Mouse (Mus musculus): ENCODE measurements around the gene Vmo1. TPM values are rescaled to one million over a fixed set of nuclear protein-coding genes. Genes with fewer than 3 reads are reported as not detected.
"Not testable (repeated sequence)": the region's sequence is repeated elsewhere in the genome, so short reads cannot be mapped to it uniquely, and the experiment has no call there.

Gene Vmo1
- total and polyA plus RNA-seq, 2 experiments from 2014 or later = 0.24 TPM; not detected in 1

DNA sequence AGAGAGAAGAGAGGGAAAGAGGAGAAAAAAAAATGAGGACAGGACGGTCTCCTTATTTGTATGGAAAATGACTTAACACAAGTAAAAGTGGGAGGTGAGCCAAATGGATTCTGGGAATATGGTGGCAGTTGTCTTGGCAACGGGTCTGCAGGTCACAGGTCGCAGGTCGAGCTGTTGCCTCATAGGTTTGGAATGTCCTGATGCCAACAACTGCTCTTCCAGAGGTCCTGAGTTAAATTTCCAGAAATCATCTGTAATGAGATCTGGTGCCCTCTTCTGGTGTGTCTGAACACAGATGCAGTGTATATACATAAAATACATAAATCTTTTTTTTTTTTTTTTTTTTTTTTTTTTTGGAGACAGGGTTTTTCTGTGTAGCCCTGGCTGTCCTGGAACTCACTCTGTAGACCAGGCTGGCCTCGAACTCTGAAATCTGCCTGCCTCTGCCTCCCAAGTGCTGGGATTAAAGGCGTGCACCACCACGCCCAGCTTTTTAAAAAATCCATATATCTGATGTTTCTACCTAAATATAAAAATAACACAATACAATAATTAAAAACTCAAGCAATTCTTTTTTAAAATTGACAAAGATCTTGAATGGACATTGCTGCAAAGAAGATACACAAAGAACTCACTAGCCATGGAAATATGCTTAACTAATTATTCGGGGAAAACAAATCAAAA lies 9.0 kb upstream of the Vmo1 start:
- DNase-seq; H3K27me3 ChIP-seq (ENCODE audit: insufficient read depth, low read length); ATAC-seq; H3K4me1 ChIP-seq (ENCODE audit: insufficient read depth); H3K4me2 ChIP-seq (ENCODE audit: low read depth); H3K27ac ChIP-seq (ENCODE audit: low read depth, low read length); H3K9ac ChIP-seq; H3K9me3 ChIP-seq (ENCODE audit: low read length); H3K4me3 ChIP-seq (ENCODE audit: low read depth, low read length): not testable (repeated sequence)
- 92% methylated on average over 8 of the region's 8 CpGs for WGBS
- peaks cover 22% of the 10 kb centered on the region for H3K36me3 ChIP-seq (ENCODE audit: insufficient read depth)
- TF ChIP-seq CTCF (IDR thresholded peaks at IDR 0.05; ENCODE audit: low read depth) = 0 out of 2 replicates have a peak, but pooled peaks have one; percentile 8

DNA sequence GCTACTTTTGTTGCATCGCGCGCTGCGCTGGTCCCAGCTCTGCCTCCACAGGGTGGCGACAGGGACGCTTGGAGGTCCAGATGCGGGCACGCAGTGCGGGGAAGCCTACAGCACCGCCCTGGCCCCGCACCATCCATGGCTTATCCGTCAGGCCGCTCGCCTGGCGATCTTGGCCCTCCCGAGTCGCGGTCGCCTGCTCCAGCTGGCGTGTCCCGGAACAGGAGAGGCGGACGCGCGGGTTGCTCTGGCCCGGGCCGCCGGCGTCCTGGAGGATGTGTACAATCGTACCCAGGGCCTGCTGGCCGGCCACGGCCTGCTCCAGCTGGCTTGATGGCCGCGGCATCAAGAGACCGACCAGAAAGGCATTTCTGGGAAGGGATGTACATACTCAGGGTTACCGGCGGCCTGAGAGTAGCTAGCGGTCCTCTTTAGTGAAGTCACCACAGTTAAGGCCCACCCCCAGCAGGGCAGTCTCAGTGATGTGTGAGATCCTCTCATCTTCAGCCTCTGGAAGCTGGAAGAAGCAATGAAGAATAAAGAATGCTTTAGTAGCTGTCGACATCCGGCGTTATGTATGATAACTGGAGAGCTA lies 5.9 kb upstream of the Vmo1 start:
- peak; percentile 47; the same call in 1 of the 2 replicates for ATAC-seq
- peak overlapping the region; percentile 35; the same call in 1 of the 2 replicates for H3K27ac ChIP-seq (ENCODE audit: low read depth, low read length)

GRCm38 (mm10) chr11:70518923-70519322 lies 4.5 kb upstream of the Vmo1 start, which contains the start of gene Gltpd2:
TSS of gene Gltpd2 (plus strand) at chr11:70519196.
- Histone ChIP-seq H3K27me3 (ENCODE audit: insufficient read depth, low read length) (no peaks in the 10 kb centered on the region), H3K9me3 (ENCODE audit: low read length) (no peaks in the 10 kb centered on the region), H3K4me1 (ENCODE audit: insufficient read depth) (no peaks in the 10 kb centered on the region), H3K9ac (peak within 1 kb of the TSS; percentile 50), H3K27ac (ENCODE audit: low read depth, low read length) (no peak within 1 kb of the TSS), H3K4me3 (ENCODE audit: low read depth, low read length) (no peak within 1 kb of the TSS), H3K36me3 (ENCODE audit: insufficient read depth) (no peaks in the 10 kb centered on the region), H3K4me2 (ENCODE audit: low read depth) (peak within 1 kb of the TSS; percentile 39)
- DNase-seq = no peak
- no peak for ATAC-seq
- WGBS = 82% methylated on average over 10 of the region's 10 CpGs
- no peak for TF ChIP-seq CTCF (IDR thresholded peaks at IDR 0.05; ENCODE audit: low read depth)

More for the DNA sequence above, 5.9 kb upstream of the Vmo1 start:
- Histone ChIP-seq H3K4me3 (ENCODE audit: low read depth, low read length) (peak overlapping the region; percentile 11), H3K9ac (peak overlapping the region; percentile 50), H3K27me3 (ENCODE audit: insufficient read depth, low read length) (no peaks in the 10 kb centered on the region), H3K4me2 (ENCODE audit: low read depth) (peak overlapping the region; percentile 39), H3K9me3 (ENCODE audit: low read length) (no peaks in the 10 kb centered on the region), H3K36me3 (ENCODE audit: insufficient read depth) (no peaks in the 10 kb centered on the region), H3K4me1 (ENCODE audit: insufficient read depth) (0 out of 2 replicates have a peak, but pooled peaks cover 3% of the 10 kb centered on the region)
- peak; percentile 22; the same call in 1 of the 2 replicates for TF ChIP-seq CTCF (IDR thresholded peaks at IDR 0.05; ENCODE audit: low read depth)
- peak; percentile 30 for DNase-seq
- 14% methylated on average over 41 of the region's 41 CpGs for WGBS

DNA sequence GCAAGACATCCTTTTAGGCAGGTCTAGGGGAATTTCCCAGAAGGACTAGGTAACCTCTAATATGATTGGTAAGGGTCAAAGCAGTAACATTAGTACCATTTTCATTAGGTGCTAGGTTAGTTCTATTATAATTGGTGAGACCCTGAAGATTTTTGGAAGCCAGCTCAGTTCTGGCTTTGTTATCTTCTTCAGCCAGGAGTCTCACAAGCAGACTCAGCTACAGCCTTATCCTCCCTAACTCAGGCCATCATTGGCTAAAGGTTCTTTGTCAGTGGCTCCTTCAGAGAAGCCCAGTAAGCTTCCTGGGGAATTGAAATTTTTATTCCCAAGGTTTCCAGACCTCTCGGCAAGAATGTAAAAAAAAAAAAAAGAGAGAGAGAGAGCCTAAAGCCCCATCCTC lies 4.0 kb upstream of the Vmo1 start:
- DNase-seq (no peak), ATAC-seq (no peak)
- H3K36me3 ChIP-seq (ENCODE audit: insufficient read depth) = no peaks in the 10 kb centered on the region
- 66% methylated on average over 1 of the region's 1 CpGs for WGBS
- TF ChIP-seq CTCF (IDR thresholded peaks at IDR 0.05; ENCODE audit: low read depth) = no peak
- H3K4me1 ChIP-seq (ENCODE audit: insufficient read depth) = no peaks in the 10 kb centered on the region
- no peak overlapping the region for H3K9ac ChIP-seq
- no peak overlapping the region for H3K4me2 ChIP-seq (ENCODE audit: low read depth)
- no peaks in the 10 kb centered on the region for H3K9me3 ChIP-seq (ENCODE audit: low read length)
- H3K27ac ChIP-seq (ENCODE audit: low read depth, low read length) = no peak overlapping the region
- H3K27me3 ChIP-seq (ENCODE audit: insufficient read depth, low read length) = no peaks in the 10 kb centered on the region
- no peak overlapping the region for H3K4me3 ChIP-seq (ENCODE audit: low read depth, low read length)

- no peak overlapping the region for H3K27ac ChIP-seq (ENCODE audit: low read depth, low read length)
- H3K4me1 ChIP-seq (ENCODE audit: insufficient read depth) = no peaks in the 10 kb centered on the region
- H3K4me3 ChIP-seq (ENCODE audit: low read depth, low read length) = no peak overlapping the region
- peak; percentile 67 for DNase-seq
- no peak for ATAC-seq
- no peaks in the 10 kb centered on the region for H3K9me3 ChIP-seq (ENCODE audit: low read length)
- no peak overlapping the region for H3K4me2 ChIP-seq (ENCODE audit: low read depth)
- WGBS = 33% methylated on average over 2 of the region's 2 CpGs
- peak; percentile 72 for TF ChIP-seq CTCF (IDR thresholded peaks at IDR 0.05; ENCODE audit: low read depth)
- H3K27me3 ChIP-seq (ENCODE audit: insufficient read depth, low read length) = no peaks in the 10 kb centered on the region
- no peak overlapping the region for H3K9ac ChIP-seq
- H3K36me3 ChIP-seq (ENCODE audit: insufficient read depth) = no peaks in the 10 kb centered on the region
These were observed 1.9 kb upstream of the Vmo1 start for GRCm38 (mm10) chr11:70516352-70516751.

- ATAC-seq (no peak), DNase-seq (no peak)
- H3K4me2 ChIP-seq (ENCODE audit: low read depth) = no peak overlapping the region
- H3K4me1 ChIP-seq (ENCODE audit: insufficient read depth) = no peaks in the 10 kb centered on the region
- no peaks in the 10 kb centered on the region for H3K36me3 ChIP-seq (ENCODE audit: insufficient read depth)
- no peak overlapping the region for H3K27ac ChIP-seq (ENCODE audit: low read depth, low read length)
- TF ChIP-seq CTCF (IDR thresholded peaks at IDR 0.05; ENCODE audit: low read depth) = no peak
- WGBS = 54% methylated on average over 11 of the region's 11 CpGs
- H3K4me3 ChIP-seq (ENCODE audit: low read depth, low read length) = no peak overlapping the region
- no peaks in the 10 kb centered on the region for H3K9me3 ChIP-seq (ENCODE audit: low read length)
- no peak overlapping the region for H3K9ac ChIP-seq
- no peaks in the 10 kb centered on the region for H3K27me3 ChIP-seq (ENCODE audit: insufficient read depth, low read length)
These were observed 896 bp downstream of the Vmo1 start for GRCm38 (mm10) chr11:70513520-70513919.

DNA sequence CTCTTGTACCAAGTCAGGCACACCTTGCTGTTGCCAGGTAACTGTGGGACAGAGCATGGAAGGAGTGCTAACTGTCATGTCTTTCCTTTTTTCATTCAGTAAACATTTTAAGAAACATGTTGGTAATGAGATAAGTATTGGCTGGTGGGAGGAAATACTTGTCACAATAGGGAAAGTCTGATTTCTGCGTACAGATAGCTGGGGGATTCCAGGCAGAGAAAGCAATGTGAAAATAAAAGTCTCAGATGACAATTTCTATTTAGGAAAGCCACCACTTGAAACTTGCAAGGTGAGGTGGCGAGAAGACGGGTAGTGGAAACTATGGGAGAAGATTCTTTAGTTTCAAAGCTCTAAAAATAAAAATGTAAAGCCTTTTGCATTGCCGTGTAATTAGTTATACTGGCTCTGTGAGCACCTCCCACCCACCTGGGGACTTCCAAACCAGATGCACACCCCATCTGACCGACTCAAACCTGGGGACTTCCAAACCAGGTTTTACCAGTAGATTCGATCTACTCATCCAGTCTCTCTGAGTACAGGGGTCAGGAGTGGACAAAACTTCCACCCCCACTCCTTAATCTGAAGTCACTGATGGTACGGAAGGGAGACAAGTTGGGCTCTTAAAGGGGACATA lies 1.6 kb downstream of the Vmo1 start:
- no peaks in the 10 kb centered on the region for H3K36me3 ChIP-seq (ENCODE audit: insufficient read depth)
- H3K4me1 ChIP-seq (ENCODE audit: insufficient read depth) = no peaks in the 10 kb centered on the region
- no peak overlapping the region for H3K4me2 ChIP-seq (ENCODE audit: low read depth)
- TF ChIP-seq CTCF (IDR thresholded peaks at IDR 0.05; ENCODE audit: low read depth) = no peak
- DNase-seq (no peak), ATAC-seq (no peak)
- H3K4me3 ChIP-seq (ENCODE audit: low read depth, low read length) = no peak overlapping the region
- 86% methylated on average over 7 of the region's 7 CpGs for WGBS
- no peak overlapping the region for H3K9ac ChIP-seq
- H3K27ac ChIP-seq (ENCODE audit: low read depth, low read length) = no peak overlapping the region
- H3K27me3 ChIP-seq (ENCODE audit: insufficient read depth, low read length) = no peaks in the 10 kb centered on the region
- no peaks in the 10 kb centered on the region for H3K9me3 ChIP-seq (ENCODE audit: low read length)
